Mouse (Mus musculus) forebrain, embryonic 15.5 days (tissue): ENCODE results near the gene Prkg1. TPM values are rescaled to one million over a fixed set of nuclear protein-coding genes. Genes with fewer than 3 reads are reported as not detected.

Experiments used
- polyA plus RNA-seq: library from polyadenylated mRNA; unstranded; fragments of >200 nt; fragmentation: Nextera tagmentation; extraction: Ambion mirVana; gene quantifications from 2 replicates; pipeline ENCODE4 v1.2.1, GENCODE M21; 2015

The Prkg1 gene
- polyA plus RNA-seq, 1 experiment from 2014 or later, result 2.2 TPM

Other genes starting within 250 kb of the Prkg1 start
- not detected in 2 replicates for gene A1cf, start 103.7 kb upstream of the Prkg1 start, polyA plus RNA-seq